Mouse (Mus musculus) midbrain, embryonic 15.5 days (tissue): Measurements from ENCODE around the gene Gna15. TPM values are rescaled to one million over a fixed set of nuclear protein-coding genes. Genes with fewer than 3 reads are reported as not detected.
A peak's percentile ranks its signal among the peaks of the same experiment; 100 is the strongest.

ENCODE experiments used
- ATAC-seq: fragments of 200-750 bp; cut with Nextera tagmentation; replicated peaks from 2 replicates; pipeline ENCODE4 v1.8.0; 2017; ENCODE audit warnings: moderate TSS enrichment
- H3K27ac ChIP-seq: fragments of 300-500 bp; sonication (generic); 2 replicates; pipeline ENCODE4 v1.5.1; 2015; ENCODE audit warnings: mild to moderate bottlenecking, inconsistent platforms
- H3K27me3 ChIP-seq: fragments of 300-500 bp; sonication (generic); replicated peaks from 2 replicates; pipeline ENCODE4 v1.6.1; 2015; ENCODE audit warnings: inconsistent platforms
- H3K36me3 ChIP-seq: fragments of 300-500 bp; sonication (generic); replicated peaks from 2 replicates; pipeline ENCODE4 v1.6.1; 2015; ENCODE audit warnings: inconsistent platforms
- H3K4me1 ChIP-seq: fragments of 300-500 bp; sonication (generic); 2 replicates; pipeline ENCODE4 v1.6.1; 2015; ENCODE audit warnings: inconsistent platforms
- H3K4me2 ChIP-seq: fragments of 300-500 bp; sonication (generic); 2 replicates; pipeline ENCODE4 v1.6.1; 2015; ENCODE audit warnings: inconsistent platforms, mild to moderate bottlenecking, moderate library complexity
- H3K4me3 ChIP-seq: fragments of 300-500 bp; sonication (generic); 2 replicates; pipeline ENCODE4 v1.5.1; 2015; ENCODE audit warnings: mild to moderate bottlenecking, inconsistent platforms
- H3K9ac ChIP-seq: fragments of 300-500 bp; sonication (generic); 2 replicates; pipeline ENCODE4 v1.6.1; 2015; ENCODE audit warnings: mild to moderate bottlenecking, inconsistent platforms
- H3K9me3 ChIP-seq: fragments of 300-500 bp; sonication (generic); 2 replicates; pipeline ENCODE4 v1.6.1; 2016; ENCODE audit warnings: inconsistent platforms
- WGBS: fragments of 180-500 bp; shearing (Covaris S2); methylation state at CpG from one replicate; pipeline ENCODE4 v1.1.7; 2015; ENCODE audit warnings: mixed read lengths; 5-methylcytosine and 5-hydroxymethylcytosine counted together
- microRNA-seq: library from miRNA; unstranded; fragments of <30 nt; microRNA quantifications from one replicate; pipeline ENCODE4, GENCODE M21; 2016
- polyA plus RNA-seq: library from polyadenylated mRNA; unstranded; fragments of >200 nt; fragmentation: Nextera tagmentation; extraction: Ambion mirVana; gene quantifications from 2 replicates; pipeline ENCODE4 v1.2.1, GENCODE M21; 2015

Gna15 gene
- polyA plus RNA-seq, 1 experiment from 2014 or later, result 0.96 TPM

DNA sequence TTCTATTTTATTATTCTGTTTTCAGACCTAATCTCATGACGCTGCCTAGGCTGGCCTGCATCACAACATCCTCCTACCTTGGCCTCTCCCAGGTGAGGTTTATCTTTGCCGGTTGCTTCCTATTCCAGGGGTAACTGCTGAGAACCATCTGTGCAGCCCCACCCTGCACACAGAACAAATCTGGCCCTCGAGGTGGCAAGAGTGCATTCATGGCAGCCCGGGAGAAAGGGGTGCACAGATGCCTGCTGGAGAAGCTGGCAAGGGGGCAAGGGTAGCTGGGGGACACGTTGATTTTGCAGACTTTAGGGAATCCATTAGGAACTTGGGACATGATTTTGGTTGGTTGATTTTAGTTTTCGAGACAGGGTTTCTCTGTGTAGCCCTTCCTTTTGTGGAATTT is 65.8 kb downstream of the Gna15 start:
- H3K4me3 ChIP-seq, result no peak overlapping the region
- no peak overlapping the region for H3K4me2 ChIP-seq
- ATAC-seq, result no peak
- 83% methylated on average over 6 of the region's 6 CpGs for WGBS
- no peak overlapping the region for H3K27ac ChIP-seq
- no peaks in the 10 kb centered on the region for H3K9me3 ChIP-seq
- H3K9ac ChIP-seq, result no peak overlapping the region
- H3K4me1 ChIP-seq, result no peaks in the 10 kb centered on the region
- peaks cover 66% of the 10 kb centered on the region for H3K27me3 ChIP-seq
- H3K36me3 ChIP-seq, result peaks cover 8% of the 10 kb centered on the region; the same call in 1 of the 2 replicates

DNA sequence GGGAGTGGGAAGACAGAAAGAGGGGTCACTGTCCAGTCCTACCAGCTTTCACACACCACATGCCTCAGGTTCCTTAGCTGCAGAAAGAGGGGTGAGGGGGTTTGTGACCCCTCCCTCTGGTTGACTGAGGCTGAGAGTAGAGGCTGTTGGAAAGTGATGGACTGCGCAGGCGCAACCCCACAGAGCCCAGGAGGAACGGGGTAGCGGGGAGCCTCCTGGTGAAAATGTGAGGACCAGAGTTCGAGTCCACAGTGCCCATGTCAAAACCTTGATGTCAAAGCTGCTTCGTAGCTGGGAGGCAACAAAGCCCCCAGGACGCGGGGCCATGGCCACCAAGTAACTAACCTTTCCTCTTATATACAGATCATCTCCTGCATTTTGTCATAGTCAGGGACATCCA is 66.4 kb downstream of the Gna15 start:
- WGBS, result 93% methylated on average over 8 of the region's 8 CpGs
- Histone ChIP-seq H3K4me1 (no peaks in the 10 kb centered on the region), H3K4me2 (no peak overlapping the region), H3K4me3 (no peak overlapping the region), H3K36me3 (peaks cover 8% of the 10 kb centered on the region; the same call in 1 of the 2 replicates), H3K9me3 (no peaks in the 10 kb centered on the region), H3K27me3 (peaks cover 68% of the 10 kb centered on the region), H3K9ac (no peak overlapping the region), H3K27ac (no peak overlapping the region)
- no peak for ATAC-seq

DNA sequence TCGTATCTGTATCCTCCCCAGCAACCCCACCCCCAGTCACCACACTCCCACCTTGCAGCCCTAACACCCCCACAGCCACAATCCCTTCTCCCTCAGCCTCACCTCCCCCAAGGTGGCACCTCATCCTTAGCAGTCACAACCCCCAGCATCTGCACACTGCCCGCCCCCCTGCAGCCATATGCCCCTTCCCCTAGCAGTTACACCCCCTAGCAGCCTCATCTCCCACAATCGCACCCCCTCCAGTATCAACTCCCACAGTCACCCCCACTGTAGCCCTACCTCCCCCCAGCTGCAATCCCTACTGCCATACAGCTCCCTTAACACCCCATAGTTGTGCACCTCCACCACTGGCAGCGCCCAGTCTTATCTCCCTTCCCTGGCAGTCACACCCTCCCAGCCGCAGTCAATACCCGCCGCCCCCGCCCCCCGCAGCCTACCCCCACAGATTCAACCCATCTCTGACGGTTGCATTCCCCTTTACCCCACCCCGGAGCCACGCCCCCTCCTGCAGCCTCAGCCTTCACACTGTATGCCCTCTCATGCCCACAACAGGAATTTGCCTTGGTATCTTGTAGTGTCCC is 67.0 kb downstream of the Gna15 start:
- Histone ChIP-seq H3K27ac (no peak overlapping the region), H3K36me3 (peaks cover 2% of the 10 kb centered on the region; the same call in 1 of the 2 replicates), H3K4me1 (no peaks in the 10 kb centered on the region), H3K4me3 (no peak overlapping the region), H3K4me2 (no peak overlapping the region), H3K9me3 (no peaks in the 10 kb centered on the region), H3K27me3 (peaks cover 68% of the 10 kb centered on the region), H3K9ac (no peak overlapping the region)
- WGBS, result 64% methylated on average over 12 of the region's 12 CpGs
- ATAC-seq, result 0 out of 2 replicates have a peak, but pooled peaks have one; percentile 10

DNA sequence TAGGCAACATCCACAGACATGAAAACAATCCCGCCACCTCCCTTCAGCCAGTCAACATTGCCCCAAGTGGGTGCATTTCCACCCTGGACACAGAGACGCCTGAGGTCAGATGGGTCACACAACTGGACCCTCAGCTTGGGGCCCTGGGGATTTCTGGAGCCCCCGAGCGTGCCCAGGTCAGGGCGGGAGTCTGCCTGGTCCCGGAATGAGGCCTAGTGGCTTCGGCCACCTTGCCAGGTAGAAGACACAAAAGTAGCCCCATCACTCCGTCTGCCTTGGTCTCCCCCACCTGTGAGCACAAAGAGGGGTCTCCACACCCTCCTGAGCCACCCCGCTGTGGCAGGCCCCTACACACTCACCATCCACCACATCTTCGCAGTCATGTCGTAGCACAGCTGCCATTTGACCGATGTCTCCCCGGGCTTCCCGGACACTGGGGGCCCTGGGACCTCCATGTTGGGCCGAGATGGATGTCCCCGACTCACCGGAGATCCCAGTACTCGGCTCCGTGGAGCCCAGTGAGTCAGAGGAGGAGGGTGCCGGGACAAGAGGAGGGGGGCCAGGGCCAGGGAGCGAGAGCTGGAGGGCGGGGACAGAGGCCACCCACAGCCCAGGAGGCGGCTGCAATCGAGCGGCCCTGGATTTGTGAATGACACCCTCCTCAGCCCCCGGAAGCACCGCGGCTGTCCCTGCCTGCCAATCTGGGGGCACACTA is 68.7 kb downstream of the Gna15 start, which contains the start of gene Nfic:
TSS of gene Nfic (minus strand) at position 455 of the 715 bp plus-strand sequence.
- Histone ChIP-seq H3K27me3 (peaks cover 68% of the 10 kb centered on the region), H3K4me2 (no peak within 1 kb of the TSS)
- WGBS, result 65% methylated on average over 28 of the region's 28 CpGs

DNA sequence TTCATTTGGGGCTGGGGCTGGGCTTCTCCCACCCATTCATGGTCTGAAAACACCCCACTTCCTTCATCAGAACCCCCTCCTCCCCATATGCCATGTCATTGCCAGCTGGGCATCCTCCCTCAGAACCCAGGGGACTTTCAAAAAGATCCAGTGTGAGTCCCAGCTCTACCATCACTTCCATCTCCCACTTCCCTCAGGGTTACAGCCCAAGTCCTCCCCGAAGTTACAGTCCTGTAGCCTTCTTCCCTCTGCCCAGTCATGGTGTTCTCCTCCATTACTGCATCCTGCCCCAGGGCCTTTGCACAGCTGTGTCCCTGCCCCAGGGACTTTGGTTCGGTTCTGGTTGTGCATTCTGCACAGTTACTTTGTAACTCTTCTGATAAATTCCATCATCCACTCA is 69.9 kb downstream of the Gna15 start:
- ATAC-seq, result no peak
- peaks cover 71% of the 10 kb centered on the region for H3K27me3 ChIP-seq

More for the DNA sequence above, 68.7 kb downstream of the Gna15 start, which contains the start of gene Nfic:
- no peaks in the 10 kb centered on the region for H3K36me3 ChIP-seq
- H3K4me3 ChIP-seq, result no peak within 1 kb of the TSS
- no peak for ATAC-seq
- no peaks in the 10 kb centered on the region for H3K4me1 ChIP-seq
- H3K27ac ChIP-seq, result no peak within 1 kb of the TSS
- H3K9me3 ChIP-seq, result no peaks in the 10 kb centered on the region
- H3K9ac ChIP-seq, result no peak within 1 kb of the TSS

DNA sequence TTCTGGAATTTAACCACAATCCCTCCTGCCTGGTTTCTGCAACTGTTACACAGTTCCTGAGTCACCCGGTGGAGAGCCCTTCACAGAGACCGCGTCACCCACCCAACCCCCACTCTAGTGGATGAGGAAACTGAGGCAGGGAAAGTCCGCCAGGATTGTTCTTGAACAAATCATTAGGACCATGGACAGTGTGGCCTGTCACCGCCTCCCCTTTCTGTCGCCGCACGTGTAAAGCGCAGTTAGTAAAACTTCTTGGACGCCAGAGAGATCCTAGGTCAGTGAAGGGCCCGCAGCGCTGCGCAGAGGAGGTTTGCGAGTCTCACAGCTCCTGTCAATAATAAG is 71.1 kb downstream of the Gna15 start:
- Histone ChIP-seq H3K9ac (no peak overlapping the region), H3K4me2 (no peak overlapping the region), H3K4me1 (no peaks in the 10 kb centered on the region), H3K27me3 (peaks cover 79% of the 10 kb centered on the region), H3K4me3 (no peak overlapping the region), H3K27ac (no peak overlapping the region), H3K36me3 (no peaks in the 10 kb centered on the region), H3K9me3 (no peaks in the 10 kb centered on the region)
- no peak for ATAC-seq
- 4% methylated on average over 14 of the region's 14 CpGs for WGBS

More for the DNA sequence above, 69.9 kb downstream of the Gna15 start:
- H3K27ac ChIP-seq, result no peak overlapping the region
- no peak overlapping the region for H3K4me3 ChIP-seq
- H3K4me1 ChIP-seq, result no peaks in the 10 kb centered on the region
- no peaks in the 10 kb centered on the region for H3K9me3 ChIP-seq
- 73% methylated on average over 2 of the region's 2 CpGs for WGBS
- H3K9ac ChIP-seq, result no peak overlapping the region
- no peak overlapping the region for H3K4me2 ChIP-seq
- no peaks in the 10 kb centered on the region for H3K36me3 ChIP-seq

Small RNAs within 50 kb of the gene (microRNA-seq; reads per million reads assigned to microRNA genes)
- gene Gm25595, result not detected

Other genes starting within 250 kb of the Gna15 start
- 6.9 and 8.0 TPM in 2 replicates for gene Tjp3, start 232.6 kb downstream of the Gna15 start, polyA plus RNA-seq
- gene Pip5k1c, start 231.3 kb downstream of the Gna15 start, polyA plus RNA-seq, result 154 and 159 TPM in 2 replicates
- 35.8 and 38.3 TPM in 2 replicates for gene Cactin, start 203.1 kb downstream of the Gna15 start, polyA plus RNA-seq
- 5.7 and 6.2 TPM in 2 replicates for gene Tbxa2r, start 195.5 kb downstream of the Gna15 start, polyA plus RNA-seq
- gene Gipc3, start 181.0 kb downstream of the Gna15 start, polyA plus RNA-seq, result not detected in 2 replicates
- gene Hmg20b, start 173.7 kb downstream of the Gna15 start, polyA plus RNA-seq, result 26.6 and 29.9 TPM in 2 replicates
- 19.7 and 22.5 TPM in 2 replicates for gene Mfsd12, start 166.7 kb downstream of the Gna15 start, polyA plus RNA-seq
- gene 4930404N11Rik, start 158.4 kb downstream of the Gna15 start, polyA plus RNA-seq, result 1.1 TPM in 2 replicates
- 153 and 159 TPM in 2 replicates for gene Fzr1, start 145.7 kb downstream of the Gna15 start, polyA plus RNA-seq
- 90.4 and 92.6 TPM in 2 replicates for gene Dohh, start 139.8 kb downstream of the Gna15 start, polyA plus RNA-seq
- 8.4 and 9.3 TPM in 2 replicates for gene Gm48551, start 139.8 kb downstream of the Gna15 start, polyA plus RNA-seq
- gene Gm48552, start 135.2 kb downstream of the Gna15 start, polyA plus RNA-seq, result 2.7 and 3.3 TPM in 2 replicates
- 1.4 and 1.6 TPM in 2 replicates for gene Smim24, start 131.2 kb downstream of the Gna15 start, polyA plus RNA-seq
- gene Nfic, start 68.6 kb downstream of the Gna15 start, polyA plus RNA-seq, result 18.1 and 22.8 TPM in 2 replicates
- 106 and 109 TPM in 2 replicates for gene Celf5, start 41.5 kb downstream of the Gna15 start, polyA plus RNA-seq
- gene Ncln, start 27.8 kb downstream of the Gna15 start, polyA plus RNA-seq, result 69.7 and 73.8 TPM in 2 replicates
- gene S1pr4, start 24.1 kb downstream of the Gna15 start, polyA plus RNA-seq, result 0.71 and 1.2 TPM in 2 replicates
- gene Gna11, start 21.0 kb upstream of the Gna15 start, polyA plus RNA-seq, result 100 and 101 TPM in 2 replicates
- 802 and 851 TPM in 2 replicates for gene Aes, start 35.3 kb upstream of the Gna15 start, polyA plus RNA-seq
- gene Tle2, start 50.3 kb upstream of the Gna15 start, polyA plus RNA-seq, result 57.4 and 58.8 TPM in 2 replicates
- 6.7 and 8.0 TPM in 2 replicates for gene Tle6, start 76.8 kb upstream of the Gna15 start, polyA plus RNA-seq
- 1.8 and 2.0 TPM in 2 replicates for gene BC025920, start 82.0 kb upstream of the Gna15 start, polyA plus RNA-seq
- gene Sirt6, start 103.6 kb upstream of the Gna15 start, polyA plus RNA-seq, result 60.1 and 60.4 TPM in 2 replicates
- gene Ankrd24, start 104.3 kb upstream of the Gna15 start, polyA plus RNA-seq, result 19.1 and 20.2 TPM in 2 replicates
- 6.6 and 6.9 TPM in 2 replicates for gene Gm10778, start 124.8 kb upstream of the Gna15 start, polyA plus RNA-seq
- gene Zfp433, start 180.6 kb upstream of the Gna15 start, polyA plus RNA-seq, result 16.9 and 18.5 TPM in 2 replicates
- gene Gm3055, start 246.9 kb upstream of the Gna15 start, polyA plus RNA-seq, result 16.4 and 20.8 TPM in 2 replicates